Mouse (Mus musculus) liver, adult 2 months (tissue): ENCODE measurements around the gene Smc4.

Source experiments
- CTCF ChIP-seq: fragments of 200-500 bp; IDR thresholded peaks from 2 replicates; pipeline ENCODE4 v1.5.1; 2011; ENCODE audit warnings: low read depth, low read length, control low read depth
- POLR2A ChIP-seq: fragments of 200-500 bp; IDR thresholded peaks from 2 replicates; pipeline ENCODE4 v1.6.1; 2011; ENCODE audit warnings: low read length, control low read depth; ENCODE audit not compliant: insufficient read depth; ENCODE audit errors: extremely low read depth

- TF ChIP-seq POLR2A (no peak), CTCF (no peak)
Measured at GRCm38 (mm10) chr3:69051894-69052293, 47.4 kb downstream of the Smc4 start.
